Mouse (Mus musculus): ENCODE measurements around the gene Rtl1. TPM values are rescaled to one million over a fixed set of nuclear protein-coding genes. Genes with fewer than 3 reads are reported as not detected.

Gene Rtl1
- total RNA-seq, 2 experiments from 2014 or later: 0.14 to 0.42 TPM

Small RNA genes within 50 kb of the gene (microRNA-seq; reads per million reads assigned to microRNA genes)
- gene Gm23912 (0 reads per million in 2 experiments), gene Mir1188 (0.70 to 0.71 reads per million in 2 experiments), gene Mir127 (3,592 to 5,875 reads per million in 2 experiments), gene Mir136 (0 reads per million in 2 experiments), gene Mir1906-1 (0 reads per million in 2 experiments), gene Mir3070a (0 to 0.70 reads per million in 2 experiments), gene Mir3070b (0 reads per million in 2 experiments), gene Mir3071 (0 reads per million in 2 experiments), gene Mir337 (0 reads per million in 2 experiments), gene Mir341 (49.0 to 65.4 reads per million in 2 experiments), gene Mir3544 (0 reads per million in 2 experiments), gene Mir370 (48.7 to 59.2 reads per million in 2 experiments), gene Mir431 (357 to 916 reads per million in 2 experiments), gene Mir432 (0 reads per million in 2 experiments), gene Mir433 (196 to 412 reads per million in 2 experiments), gene Mir434 (442 to 788 reads per million in 2 experiments), gene Mir493 (29.1 to 60.1 reads per million in 2 experiments), gene Mir540 (80.8 to 169 reads per million in 2 experiments), gene Mir665 (19.4 to 52.5 reads per million in 2 experiments), gene Mir673 (23.5 to 57.4 reads per million in 2 experiments), gene Mir770 (32.9 to 46.9 reads per million in 2 experiments)

Other genes starting within 250 kb of the Rtl1 start
- 10 to 100 TPM; 17.2 to 17.7 TPM for gene Dlk1, start 147.5 kb downstream of the Rtl1 start, total RNA-seq (2021)

Data from heart, postnatal 10 days (tissue).